Mouse (Mus musculus) MEL (cell line): ENCODE measurements around the gene Nes. TPM values are rescaled to one million over a fixed set of nuclear protein-coding genes. Genes with fewer than 3 reads are reported as not detected.

Source experiments
- DNase-seq: peaks from one replicate; pipeline ENCODE4 v3.0.0; 2011; ENCODE audit warnings: low read depth, low spot score
- H3K27ac ChIP-seq: 2 replicates; pipeline ENCODE4 v1.5.1; 2012; ENCODE audit warnings: low read depth, mild to moderate bottlenecking, control low read depth, low read length, moderate library complexity; ENCODE audit not compliant: control insufficient read depth
- H3K27me3 ChIP-seq, 2 experiments: fragments of 150-350 bp in 1 of 2; sonication (generic) in 1 of 2; 2 replicates each; pipeline ENCODE4 v1.6.1; 2012; ENCODE audit warnings: low read length in 2 of 2, mild to moderate bottlenecking in 2 of 2, improper control_type of control experiment in 1 of 2, moderate library complexity in 1 of 2; ENCODE audit not compliant: insufficient read depth in 2 of 2, control insufficient read depth in 1 of 2
- H3K36me3 ChIP-seq, 2 experiments: 2 replicates each; pipeline ENCODE4 v1.6.1; 2012 to 2014; ENCODE audit warnings: low read length in 2 of 2, improper control_type of control experiment in 1 of 2, inconsistent platforms in 1 of 2, mild to moderate bottlenecking in 1 of 2; ENCODE audit not compliant: insufficient read depth in 2 of 2, control insufficient read depth in 1 of 2
- H3K4me1 ChIP-seq, 2 experiments: fragments of 150-350 bp in 1 of 2; sonication (generic) in 1 of 2; 2 replicates each; pipeline ENCODE4 v1.6.1; 2012; ENCODE audit warnings: low read length in 2 of 2, improper control_type of control experiment in 1 of 2, mild to moderate bottlenecking in 1 of 2; ENCODE audit not compliant: insufficient read depth in 2 of 2, control insufficient read depth in 1 of 2
- H3K4me3 ChIP-seq, 2 experiments: fragments of 150-350 bp in 1 of 2; sonication (generic) in 1 of 2; 2 replicates each; pipeline ENCODE4 v1.5.1; 2012; ENCODE audit warnings: low read depth in 2 of 2, low read length in 2 of 2, mild to moderate bottlenecking in 2 of 2, moderate library complexity in 2 of 2, control low read depth in 1 of 2, improper control_type of control experiment in 1 of 2; ENCODE audit not compliant: control insufficient read depth in 1 of 2, insufficient read depth in 1 of 2
- H3K79me2 ChIP-seq: 2 replicates; pipeline ENCODE4 v1.6.1; 2012; ENCODE audit warnings: mild to moderate bottlenecking, low read length, moderate library complexity; ENCODE audit not compliant: control insufficient read depth, poor library complexity, insufficient read depth
- H3K9ac ChIP-seq: 2 replicates; pipeline ENCODE4 v1.6.1; 2012; ENCODE audit warnings: low read depth, mild to moderate bottlenecking, control low read depth, low read length, moderate library complexity; ENCODE audit not compliant: control insufficient read depth, poor library complexity, severe bottlenecking
- H3K9me3 ChIP-seq: fragments of 150-350 bp; sonication (generic); replicated peaks from 2 replicates; pipeline ENCODE4 v1.6.1; 2012; ENCODE audit warnings: mild to moderate bottlenecking, low read length, improper control_type of control experiment, moderate library complexity; ENCODE audit not compliant: insufficient read depth
- BHLHE40 ChIP-seq: IDR thresholded peaks from 2 replicates; pipeline ENCODE4 v1.6.1; 2012; ENCODE audit warnings: low read depth, mild to moderate bottlenecking, inconsistent platforms, low read length, improper control_type of control experiment, borderline replicate concordance
- CHD1 ChIP-seq: IDR thresholded peaks from 2 replicates; pipeline ENCODE4 v1.6.1; 2012; ENCODE audit warnings: low read depth, mild to moderate bottlenecking, inconsistent platforms, low read length, improper control_type of control experiment
- CTCF ChIP-seq, 3 experiments: IDR thresholded peaks in 2 of 3; conservative IDR thresholded peaks in 1 of 3; 2 replicates each; pipeline ENCODE4 v1.5.1; 2011 to 2012; ENCODE audit warnings: low read length in 3 of 3, low read depth in 2 of 3, mild to moderate bottlenecking in 2 of 3, improper control_type of control experiment in 1 of 3, inconsistent platforms in 1 of 3, mixed read lengths in 1 of 3, moderate library complexity in 1 of 3; ENCODE audit not compliant: control insufficient read depth in 1 of 3, insufficient read depth in 1 of 3, poor library complexity in 1 of 3, severe bottlenecking in 1 of 3
- ELF1 ChIP-seq: IDR thresholded peaks from 2 replicates; pipeline ENCODE4 v1.6.1; 2014; ENCODE audit warnings: low read depth, mild to moderate bottlenecking, inconsistent platforms, low read length, improper control_type of control experiment, moderate library complexity
- GABPA ChIP-seq: IDR thresholded peaks from 2 replicates; pipeline ENCODE4 v1.6.1; 2012; ENCODE audit warnings: low read depth, mild to moderate bottlenecking, inconsistent platforms, low read length, improper control_type of control experiment, moderate library complexity
- HCFC1 ChIP-seq: IDR thresholded peaks from 2 replicates; pipeline ENCODE4 v1.6.1; 2012; ENCODE audit warnings: low read depth, mild to moderate bottlenecking, inconsistent platforms, low read length, improper control_type of control experiment, moderate library complexity
- JUND ChIP-seq: IDR thresholded peaks from 2 replicates; pipeline ENCODE4 v1.6.1; 2011; ENCODE audit warnings: low read depth, mild to moderate bottlenecking, improper control_type of control experiment, low read length
- KAT2A ChIP-seq: conservative IDR thresholded peaks from 2 replicates; pipeline ENCODE4 v1.6.1; 2012; ENCODE audit warnings: low read depth, low read length, improper control_type of control experiment, inconsistent platforms
- MAX ChIP-seq: IDR thresholded peaks from 2 replicates; pipeline ENCODE4 v1.6.1; 2011; ENCODE audit warnings: low read length, improper control_type of control experiment
- MAZ ChIP-seq: IDR thresholded peaks from 2 replicates; pipeline ENCODE4 v1.6.1; 2012; ENCODE audit warnings: low read depth, mild to moderate bottlenecking, inconsistent platforms, low read length, improper control_type of control experiment
- MXI1 ChIP-seq: IDR thresholded peaks from 2 replicates; pipeline ENCODE4 v1.6.1; 2011; ENCODE audit warnings: mild to moderate bottlenecking, low read depth, low read length, improper control_type of control experiment
- MYC ChIP-seq: IDR thresholded peaks from 2 replicates; pipeline ENCODE4 v1.6.1; 2011; ENCODE audit warnings: low read depth, mild to moderate bottlenecking, low read length, improper control_type of control experiment, moderate library complexity
- POLR2A ChIP-seq, 2 experiments: IDR thresholded peaks; 2 replicates each; pipeline ENCODE4 v1.6.1; 2011 to 2012; ENCODE audit warnings: low read length in 2 of 2, mild to moderate bottlenecking in 2 of 2, control low read depth in 1 of 2, improper control_type of control experiment in 1 of 2, low read depth in 1 of 2, moderate library complexity in 1 of 2; ENCODE audit not compliant: control insufficient read depth in 1 of 2, insufficient read depth in 1 of 2, poor library complexity in 1 of 2
- POLR2AphosphoS2 ChIP-seq: IDR thresholded peaks from 2 replicates; pipeline ENCODE4 v1.6.1; 2011; ENCODE audit warnings: low read length, improper control_type of control experiment
- POLR2AphosphoS5 ChIP-seq: IDR thresholded peaks from 2 replicates; pipeline ENCODE4 v1.6.1; 2012; ENCODE audit warnings: low read depth, borderline replicate concordance, mild to moderate bottlenecking, inconsistent platforms, low read length, moderate library complexity, mixed read lengths
- RAD21 ChIP-seq: IDR thresholded peaks from 2 replicates; pipeline ENCODE4 v1.6.1; 2011; ENCODE audit warnings: mild to moderate bottlenecking, low read depth, low read length, improper control_type of control experiment
- RCOR1 ChIP-seq: IDR thresholded peaks from 2 replicates; pipeline ENCODE4 v1.6.1; 2012; ENCODE audit warnings: low read depth, mild to moderate bottlenecking, inconsistent platforms, low read length, improper control_type of control experiment
- SIN3A ChIP-seq: IDR thresholded peaks from 2 replicates; pipeline ENCODE4 v1.6.1; 2012; ENCODE audit warnings: low read length, improper control_type of control experiment, inconsistent platforms
- SMC3 ChIP-seq: IDR thresholded peaks from 2 replicates; pipeline ENCODE4 v1.6.1; 2011; ENCODE audit warnings: low read depth, low read length, improper control_type of control experiment
- TAL1 ChIP-seq: IDR thresholded peaks from 2 replicates; pipeline ENCODE4 v1.6.1; 2012; ENCODE audit warnings: mild to moderate bottlenecking, inconsistent platforms, low read length, moderate library complexity, mixed read lengths
- TBP ChIP-seq: IDR thresholded peaks from 2 replicates; pipeline ENCODE4 v1.8.0; 2011; ENCODE audit warnings: low read depth, low read length, improper control_type of control experiment
- TCF12 ChIP-seq: IDR thresholded peaks from 2 replicates; pipeline ENCODE4 v1.6.1; 2014; ENCODE audit warnings: low read depth, mild to moderate bottlenecking, inconsistent platforms, low read length, improper control_type of control experiment, moderate library complexity
- UBTF ChIP-seq: IDR thresholded peaks from 2 replicates; pipeline ENCODE4 v1.6.1; 2012; ENCODE audit warnings: low read depth, mild to moderate bottlenecking, inconsistent platforms, low read length, improper control_type of control experiment, moderate library complexity, borderline replicate concordance; ENCODE audit not compliant: insufficient read depth
- USF1 ChIP-seq: IDR thresholded peaks from 2 replicates; pipeline ENCODE4 v1.6.1; 2014; ENCODE audit warnings: low read depth, mild to moderate bottlenecking, inconsistent platforms, low read length, improper control_type of control experiment, moderate library complexity
- USF2 ChIP-seq, 2 experiments: IDR thresholded peaks; 2 replicates each; pipeline ENCODE4 v1.6.1; 2011 to 2012; ENCODE audit warnings: improper control_type of control experiment in 2 of 2, low read length in 2 of 2, borderline replicate concordance in 1 of 2, inconsistent platforms in 1 of 2, low read depth in 1 of 2, mild to moderate bottlenecking in 1 of 2; ENCODE audit not compliant: insufficient read depth in 1 of 2
- ZKSCAN1 ChIP-seq: IDR thresholded peaks from 2 replicates; pipeline ENCODE4 v1.6.1; 2012; ENCODE audit warnings: low read depth, mild to moderate bottlenecking, inconsistent platforms, low read length, improper control_type of control experiment, moderate library complexity
- ZNF384 ChIP-seq: IDR thresholded peaks from 2 replicates; pipeline ENCODE4 v1.6.1; 2012; ENCODE audit warnings: low read depth, mild to moderate bottlenecking, inconsistent platforms, low read length, improper control_type of control experiment
- polyA plus RNA-seq, 2 experiments: library from polyadenylated mRNA; stranded (reverse) in 1 of 2; unstranded in 1 of 2; fragments of >175 nt in 1 of 2; fragments of >200 nt in 1 of 2; gene quantifications; 2 replicates each; pipeline versions ENCODE4 v1.2.1 to v1.2.4; 2012; ENCODE audit warnings: low replicate concordance in 2 of 2, low read depth in 1 of 2; ENCODE audit not compliant: insufficient read length in 2 of 2, insufficient read depth in 1 of 2, missing spikeins in 1 of 2
- total RNA-seq: library from RNA; depleted of rRNA; stranded (reverse); fragments of 300-350 nt; gene quantifications from 2 replicates; pipeline ENCODE4 v1.2.3, GENCODE M21; 2012

Nes gene
- total and polyA plus RNA-seq, 3 experiments, result 0.01 TPM; not detected in 2

GRCm38 (mm10) chr3:87995331-87995730, 24.5 kb downstream of the Nes start:
- Histone ChIP-seq H3K4me1 (no peaks in the 10 kb centered on the region), H3K27me3 (no peaks in the 10 kb centered on the region; a peak in 1 of 4 replicates), H3K27ac (no peak overlapping the region), H3K9me3 (no peaks in the 10 kb centered on the region), H3K4me3 (no peak overlapping the region), H3K9ac (no peak overlapping the region), H3K36me3 (no peaks in the 10 kb centered on the region), H3K79me2 (no peaks in the 10 kb centered on the region)
- no peak for TF ChIP-seq JUND
- no peak for TF ChIP-seq TAL1
- no peak for TF ChIP-seq MAZ
- TF ChIP-seq RAD21, result no peak
- TF ChIP-seq GABPA, result no peak
- no peak for TF ChIP-seq BHLHE40
- no peak for TF ChIP-seq USF1
- TF ChIP-seq MAX, result no peak
- TF ChIP-seq POLR2A (IDR thresholded peaks at IDR 0.05; ENCODE audit: control insufficient read depth in 1 of 2, insufficient read depth in 1 of 2, low read depth in 1 of 2, low read length in 2 of 2, poor library complexity in 1 of 2), result no peak
- no peak for TF ChIP-seq MXI1
- no peak for TF ChIP-seq POLR2AphosphoS5
- TF ChIP-seq RCOR1, result no peak
- TF ChIP-seq ZNF384, result no peak
- TF ChIP-seq CTCF (IDR thresholded peaks at IDR 0.05 in 2 of 3, conservative IDR thresholded peaks at IDR 0.05 in 1 of 3; ENCODE audit: control insufficient read depth in 1 of 3, insufficient read depth in 1 of 3, low read depth in 2 of 3, low read length in 3 of 3, poor library complexity in 1 of 3, severe bottlenecking in 1 of 3), result no peak
- no peak for TF ChIP-seq KAT2A
- TF ChIP-seq UBTF, result no peak
- TF ChIP-seq TCF12, result no peak
- TF ChIP-seq ZKSCAN1, result no peak
- no peak for TF ChIP-seq ELF1
- TF ChIP-seq POLR2AphosphoS2, result no peak
- no peak for DNase-seq

GRCm38 (mm10) chr3:87996401-87996800, 25.5 kb downstream of the Nes start:
- Histone ChIP-seq H3K4me1 (no peaks in the 10 kb centered on the region), H3K79me2 (no peaks in the 10 kb centered on the region), H3K9ac (no peak overlapping the region), H3K4me3 (no peak overlapping the region), H3K27me3 (no peaks in the 10 kb centered on the region; a peak in 1 of 4 replicates), H3K9me3 (no peaks in the 10 kb centered on the region), H3K36me3 (no peaks in the 10 kb centered on the region), H3K27ac (no peak overlapping the region)
- TF ChIP-seq USF1 (no peak), POLR2AphosphoS2 (no peak), HCFC1 (no peak), MAZ (no peak), KAT2A (no peak), SMC3 (no peak), TBP (no peak), TAL1 (no peak), UBTF (no peak), CHD1 (no peak), USF2 (IDR thresholded peaks at IDR 0.05; ENCODE audit: borderline replicate concordance in 1 of 2, insufficient read depth in 1 of 2, low read depth in 1 of 2, low read length in 2 of 2) (no peak), TCF12 (no peak), SIN3A (no peak), MYC (no peak)
- no peak for DNase-seq
